Comparison of ENCODE assay signal across 18 mouse cellular contexts in genomic region chr13:35348283-35348682, GRCm38 (mm10).
DNase-seq lines count a peak whose midpoint lies in the region; ATAC-seq lines count a peak whose summit lies in the region.
"Had no signal": no experiment of that assay in that cellular context is flagged by ENCODE, and none has a peak within 500 bp of the region (broad histone marks: within the 10 kb centered on the region; RNA-seq: fewer than 3 reads in every experiment).

No protein-coding gene starts in this region.

- H3K4me2 ChIP-seq in hindbrain, embryonic 14.5 days (replicated peaks) = no peak overlapping the region
- no peak overlapping the region for H3K4me2 ChIP-seq in hindbrain, embryonic 12.5 days (replicated peaks)
- H3K4me2 ChIP-seq in neural tube, embryonic 14.5 days (ENCODE audit: low read depth, low read length) = no peak overlapping the region
- no peak overlapping the region for H3K4me2 ChIP-seq in neural tube, embryonic 15.5 days
- H3K4me2 ChIP-seq: embryonic facial prominence, embryonic 13.5 days; heart, embryonic 13.5 days; liver, embryonic 12.5 days; lung, embryonic 14.5 days; midbrain, embryonic 15.5 days had no signal

- no peaks in the 10 kb centered on the region for H3K27me3 ChIP-seq in hindbrain, embryonic 14.5 days (ENCODE audit: control insufficient read depth, insufficient read depth, low read length)
- no peaks in the 10 kb centered on the region for H3K27me3 ChIP-seq in hindbrain, embryonic 12.5 days
- no peaks in the 10 kb centered on the region for H3K27me3 ChIP-seq in neural tube, embryonic 14.5 days (ENCODE audit: control insufficient read depth, insufficient read depth, low read length)
- no peaks in the 10 kb centered on the region for H3K27me3 ChIP-seq in neural tube, embryonic 15.5 days (replicated peaks)
- H3K27me3 ChIP-seq: embryonic facial prominence, embryonic 13.5 days; heart, embryonic 13.5 days; liver, embryonic 12.5 days; midbrain, embryonic 15.5 days had no signal

- H3K4me1 ChIP-seq in hindbrain, embryonic 14.5 days (replicated peaks; ENCODE audit: control insufficient read depth, insufficient read depth, low read length) = no peaks in the 10 kb centered on the region
- H3K4me1 ChIP-seq in hindbrain, embryonic 12.5 days = 0 out of 2 replicates have a peak, but pooled peaks cover 3% of the 10 kb centered on the region
- no peaks in the 10 kb centered on the region for H3K4me1 ChIP-seq in neural tube, embryonic 14.5 days (ENCODE audit: control insufficient read depth, insufficient read depth, low read length)
- H3K4me1 ChIP-seq in neural tube, embryonic 15.5 days = no peaks in the 10 kb centered on the region
- H3K4me1 ChIP-seq: embryonic facial prominence, embryonic 13.5 days; heart, embryonic 13.5 days; liver, embryonic 12.5 days; midbrain, embryonic 15.5 days had no signal

- DNase-seq in cerebellum, adult 11-12 months = peak; percentile 10
- no peak for DNase-seq in cerebellum, adult 8-10 months
- DNase-seq in hindbrain, embryonic 14.5 days (ENCODE audit: low spot score) = no peak
- peak; percentile 33 to 41 for DNase-seq in layer of hippocampus, postnatal 14 days (ENCODE audit: low spot score in 2 of 2)
- DNase-seq in ovary, adult 18-20 months (ENCODE audit: low spot score) = no peak
- DNase-seq: gastrocnemius, adult 2 months; heart, postnatal 36 days; lung, embryonic 14.5 days; thymus, postnatal 4 days had no signal

- 84% methylated on average over 3 of the region's 3 CpGs for WGBS in hindbrain, embryonic 14.5 days
- 87% methylated on average over 3 of the region's 3 CpGs for WGBS in hindbrain, embryonic 12.5 days
- WGBS in neural tube, embryonic 14.5 days = 73% methylated on average over 3 of the region's 3 CpGs
- 76% methylated on average over 3 of the region's 3 CpGs for WGBS in neural tube, embryonic 15.5 days

- no peak overlapping the region for H3K4me3 ChIP-seq in hindbrain, embryonic 14.5 days (replicated peaks; ENCODE audit: low read length)
- no peak overlapping the region for H3K4me3 ChIP-seq in hindbrain, embryonic 12.5 days
- no peak overlapping the region for H3K4me3 ChIP-seq in neural tube, embryonic 14.5 days (ENCODE audit: low read depth, low read length)
- no peak overlapping the region for H3K4me3 ChIP-seq in neural tube, embryonic 15.5 days (replicated peaks)
- H3K4me3 ChIP-seq: embryonic facial prominence, embryonic 13.5 days; gastrocnemius, adult 2 months; heart, embryonic 13.5 days; liver, embryonic 12.5 days; midbrain, embryonic 15.5 days had no signal

- no peak overlapping the region for H3K9ac ChIP-seq in hindbrain, embryonic 14.5 days
- H3K9ac ChIP-seq in hindbrain, embryonic 12.5 days = no peak overlapping the region
- no peak overlapping the region for H3K9ac ChIP-seq in neural tube, embryonic 14.5 days (replicated peaks; ENCODE audit: low read depth, low read length)
- H3K9ac ChIP-seq in neural tube, embryonic 15.5 days (replicated peaks) = no peak overlapping the region
- H3K9ac ChIP-seq: embryonic facial prominence, embryonic 13.5 days; heart, embryonic 13.5 days; liver, embryonic 12.5 days; lung, embryonic 14.5 days; midbrain, embryonic 15.5 days had no signal

- no peaks in the 10 kb centered on the region for H3K9me3 ChIP-seq in hindbrain, embryonic 14.5 days (ENCODE audit: control insufficient read depth, low read length)
- no peaks in the 10 kb centered on the region for H3K9me3 ChIP-seq in hindbrain, embryonic 12.5 days (replicated peaks)
- H3K9me3 ChIP-seq in neural tube, embryonic 14.5 days (ENCODE audit: control insufficient read depth, low read length) = no peaks in the 10 kb centered on the region
- H3K9me3 ChIP-seq in neural tube, embryonic 15.5 days (replicated peaks) = no peaks in the 10 kb centered on the region
- H3K9me3 ChIP-seq: embryonic facial prominence, embryonic 13.5 days; heart, embryonic 13.5 days; liver, embryonic 12.5 days; midbrain, embryonic 15.5 days had no signal

- H3K27ac ChIP-seq in hindbrain, embryonic 14.5 days = no peak overlapping the region
- H3K27ac ChIP-seq in hindbrain, embryonic 12.5 days = no peak overlapping the region
- H3K27ac ChIP-seq in neural tube, embryonic 14.5 days (ENCODE audit: low read depth, low read length) = no peak overlapping the region
- no peak overlapping the region for H3K27ac ChIP-seq in neural tube, embryonic 15.5 days (replicated peaks)
- H3K27ac ChIP-seq: embryonic facial prominence, embryonic 13.5 days; gastrocnemius, adult 2 months; heart, embryonic 13.5 days; kidney, postnatal 0 days; liver, embryonic 12.5 days; midbrain, embryonic 15.5 days had no signal

- ATAC-seq in hindbrain, embryonic 14.5 days (ENCODE audit: low FRiP score) = peak; percentile 71; the same call in 1 of the 2 replicates
- no peak for ATAC-seq in hindbrain, embryonic 12.5 days (ENCODE audit: low FRiP score)
- peak; percentile 60; the same call in 1 of the 2 replicates for ATAC-seq in neural tube, embryonic 14.5 days (ENCODE audit: low read depth)
- ATAC-seq in neural tube, embryonic 15.5 days (ENCODE audit: low FRiP score) = no peak
- ATAC-seq: intestine, embryonic 16.5 days; liver, embryonic 12.5 days; midbrain, embryonic 15.5 days had no signal

- H3K36me3 ChIP-seq in hindbrain, embryonic 14.5 days (replicated peaks; ENCODE audit: control insufficient read depth, insufficient read depth) = no peaks in the 10 kb centered on the region
- H3K36me3 ChIP-seq in hindbrain, embryonic 12.5 days = no peaks in the 10 kb centered on the region
- H3K36me3 ChIP-seq in neural tube, embryonic 14.5 days (ENCODE audit: control insufficient read depth, insufficient read depth, low read length) = no peaks in the 10 kb centered on the region
- no peaks in the 10 kb centered on the region for H3K36me3 ChIP-seq in neural tube, embryonic 15.5 days
- H3K36me3 ChIP-seq: embryonic facial prominence, embryonic 13.5 days; heart, embryonic 13.5 days; liver, embryonic 12.5 days; midbrain, embryonic 15.5 days had no signal

Comparison
In these comparisons a context has a peak if more than half of its experiments do, and no peak if none do; other contexts are left out.
1. DNase-seq: peak in cerebellum, adult 11-12 months (single experiment) and layer of hippocampus, postnatal 14 days (2 of 2); none in cerebellum, adult 8-10 months (single experiment), hindbrain, embryonic 14.5 days (single experiment) and ovary, adult 18-20 months (single experiment).
2. ATAC-seq: peak in hindbrain, embryonic 14.5 days (single experiment) and neural tube, embryonic 14.5 days (single experiment); none in hindbrain, embryonic 12.5 days (single experiment) and neural tube, embryonic 15.5 days (single experiment).